Mouse (Mus musculus): Measurements from ENCODE around the gene Fcrla. TPM values are rescaled to one million over a fixed set of nuclear protein-coding genes. Genes with fewer than 3 reads are reported as not detected.

The Fcrla gene
- polyA plus RNA-seq, 1 experiment from 2014 or later, result 0.15 TPM

DNA sequence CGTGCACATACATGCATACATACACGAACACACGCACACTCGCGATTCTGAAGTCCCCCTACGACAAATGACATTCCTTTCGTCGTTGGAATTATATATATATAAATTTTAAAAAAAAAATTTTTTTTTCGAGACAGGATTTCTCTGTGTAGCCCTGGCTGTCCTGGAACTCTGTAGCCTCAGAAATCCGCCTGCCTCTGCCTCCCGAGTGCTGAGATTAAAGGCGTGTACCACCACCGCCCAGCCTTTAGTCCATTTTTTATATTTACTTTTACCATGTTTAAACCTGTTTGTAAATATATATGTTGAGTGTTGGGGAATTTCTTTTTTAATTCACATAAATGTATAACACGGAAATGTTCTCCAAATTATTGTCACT lies 58.5 kb downstream of the Fcrla start:
- WGBS, result 16% methylated on average over 14 of the region's 14 CpGs
- Histone ChIP-seq H3K36me3 (ENCODE audit: control insufficient read depth, insufficient read depth, low read length) (peaks cover 16% of the 10 kb centered on the region), H3K9ac (ENCODE audit: low read length) (peak overlapping the region; percentile 91), H3K27ac (replicated peaks in 1 of 2; ENCODE audit: control insufficient read depth in 1 of 2, insufficient read depth in 1 of 2, low read depth in 2 of 2, low read length in 2 of 2) (no peak overlapping the region), H3K9me3 (ENCODE audit: control insufficient read depth, low read length) (no peaks in the 10 kb centered on the region), H3K4me2 (ENCODE audit: low read length) (peak overlapping the region; percentile 93), H3K4me3 (ENCODE audit: control insufficient read depth in 1 of 2, insufficient read depth in 1 of 2, low read depth in 1 of 2, low read length in 2 of 2) (peak overlapping the region; percentile 55 to 89), H3K4me1 (ENCODE audit: control insufficient read depth in 2 of 2, insufficient read depth in 2 of 2, low read length in 2 of 2) (peaks cover 2 to 17% of the 10 kb centered on the region in 2 experiments; a peak in 3 of 4 replicates), H3K27me3 (ENCODE audit: control insufficient read depth, insufficient read depth, low read length) (no peaks in the 10 kb centered on the region)
- no peak for ATAC-seq (ENCODE audit: insufficient number of reproducible peaks, insufficient read depth, low FRiP score, low read depth)

DNA sequence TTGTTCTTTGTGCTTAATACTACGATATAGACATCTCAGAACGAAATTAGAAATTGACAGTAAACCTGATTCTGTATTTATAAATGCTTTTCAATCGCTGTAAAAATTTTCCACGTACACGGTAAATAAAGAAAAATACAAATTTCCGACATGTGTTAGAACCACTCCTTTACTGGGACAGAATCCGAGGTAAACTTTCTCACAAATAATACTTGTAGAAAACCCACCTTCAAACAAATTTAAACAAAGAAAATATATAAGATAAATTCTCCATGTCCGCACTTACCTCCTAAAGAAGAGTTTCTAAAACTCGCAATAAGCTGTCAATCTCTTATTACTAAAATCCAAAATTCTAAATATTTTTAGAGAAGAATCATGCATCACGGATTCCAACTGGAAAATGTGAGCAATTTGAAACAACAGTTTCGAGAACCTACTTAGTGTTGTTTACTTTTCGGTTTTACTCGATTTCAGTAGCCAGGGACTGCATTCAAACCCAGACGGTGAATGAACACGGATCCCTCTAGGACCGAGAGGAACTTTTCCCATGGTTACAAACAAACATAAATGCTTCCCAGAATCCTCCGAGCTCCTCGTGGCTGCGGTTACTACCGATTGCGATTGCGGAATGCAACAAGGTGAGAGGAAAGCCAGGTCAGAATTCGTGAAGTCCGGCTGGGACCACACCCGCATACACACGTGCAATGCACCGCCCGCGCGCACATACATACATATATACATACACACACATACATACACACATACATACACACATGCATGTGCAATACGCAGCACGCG lies 59.1 kb downstream of the Fcrla start:
- H3K4me2 ChIP-seq (ENCODE audit: low read length), result peak overlapping the region; percentile 93
- peak overlapping the region; percentile 89 to 97 for H3K4me3 ChIP-seq (ENCODE audit: control insufficient read depth in 1 of 2, insufficient read depth in 1 of 2, low read depth in 1 of 2, low read length in 2 of 2)
- no peaks in the 10 kb centered on the region for H3K27me3 ChIP-seq (ENCODE audit: control insufficient read depth, insufficient read depth, low read length)
- WGBS, result under 1% methylated on average over 33 of the region's 33 CpGs
- ATAC-seq (ENCODE audit: insufficient number of reproducible peaks, insufficient read depth, low FRiP score, low read depth), result peak; percentile 62; the same call in 1 of the 2 replicates
- peaks cover 11% of the 10 kb centered on the region for H3K36me3 ChIP-seq (ENCODE audit: control insufficient read depth, insufficient read depth, low read length)
- H3K9ac ChIP-seq (ENCODE audit: low read length), result peak overlapping the region; percentile 91
- peaks cover 2 to 17% of the 10 kb centered on the region in 2 experiments; a peak in 3 of 4 replicates for H3K4me1 ChIP-seq (ENCODE audit: control insufficient read depth in 2 of 2, insufficient read depth in 2 of 2, low read length in 2 of 2)
- peak overlapping the region in 1 of 2 experiments; percentile 86; a peak in 2 of 4 replicates for H3K27ac ChIP-seq (replicated peaks in 1 of 2; ENCODE audit: control insufficient read depth in 1 of 2, insufficient read depth in 1 of 2, low read depth in 2 of 2, low read length in 2 of 2)
- no peaks in the 10 kb centered on the region for H3K9me3 ChIP-seq (ENCODE audit: control insufficient read depth, low read length)

DNA sequence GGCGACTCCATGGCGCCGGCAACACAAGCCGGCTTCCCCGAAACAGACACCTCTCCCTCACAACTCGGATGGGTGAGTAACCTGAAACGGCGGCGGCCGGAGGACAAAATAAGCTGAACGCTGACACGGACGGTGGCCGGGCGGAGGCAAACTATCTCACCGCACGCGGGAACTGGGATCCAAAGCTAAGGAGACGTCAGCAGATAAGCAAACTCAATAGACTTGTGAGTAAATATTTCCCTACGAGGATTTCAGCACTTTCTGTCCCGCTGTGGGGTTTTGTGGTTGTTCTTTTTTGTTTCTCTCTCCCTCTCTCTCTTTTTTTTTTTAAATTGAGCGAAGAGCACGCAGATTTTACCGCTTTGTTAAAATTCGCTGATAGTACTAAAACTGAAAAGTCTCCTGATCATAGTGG lies 59.7 kb downstream of the Fcrla start, which contains the start of gene Atf6:
Gene Atf6 (minus strand): TSS at position 81 of the 415 bp plus-strand sequence.
- peak; percentile 66; the same call in 1 of the 2 replicates for ATAC-seq (ENCODE audit: insufficient number of reproducible peaks, insufficient read depth, low FRiP score, low read depth)
- peaks cover 8% of the 10 kb centered on the region; the same call in 1 of the 2 replicates for H3K36me3 ChIP-seq (ENCODE audit: control insufficient read depth, insufficient read depth, low read length)
- H3K9ac ChIP-seq (ENCODE audit: low read length), result peak within 1 kb of the TSS; percentile 91
- H3K27me3 ChIP-seq (ENCODE audit: control insufficient read depth, insufficient read depth, low read length), result no peaks in the 10 kb centered on the region
- H3K9me3 ChIP-seq (ENCODE audit: control insufficient read depth, low read length), result no peaks in the 10 kb centered on the region
- peak within 1 kb of the TSS; percentile 89 to 97 for H3K4me3 ChIP-seq (ENCODE audit: control insufficient read depth in 1 of 2, insufficient read depth in 1 of 2, low read depth in 1 of 2, low read length in 2 of 2)
- peaks cover 2 to 18% of the 10 kb centered on the region in 2 experiments; a peak in 3 of 4 replicates for H3K4me1 ChIP-seq (ENCODE audit: control insufficient read depth in 2 of 2, insufficient read depth in 2 of 2, low read length in 2 of 2)
- H3K4me2 ChIP-seq (ENCODE audit: low read length), result peak within 1 kb of the TSS; percentile 93
- WGBS, result under 1% methylated on average over 25 of the region's 25 CpGs
- H3K27ac ChIP-seq (replicated peaks in 1 of 2; ENCODE audit: control insufficient read depth in 1 of 2, insufficient read depth in 1 of 2, low read depth in 2 of 2, low read length in 2 of 2), result peak within 1 kb of the TSS; percentile 81 to 86

Other genes with a start within 250 kb of the Fcrla start
- gene Atf6, start 59.8 kb downstream of the Fcrla start, polyA plus RNA-seq (2014; fragmentation: Nextera tagmentation; extraction: Ambion mirVana), result 14.4 and 16.0 TPM in 2 replicates
- not detected in 2 replicates for gene Gm26620, start 42.5 kb downstream of the Fcrla start, polyA plus RNA-seq (2014; fragmentation: Nextera tagmentation; extraction: Ambion mirVana)
- 23.0 and 27.5 TPM in 2 replicates for gene Dusp12, start 42.0 kb downstream of the Fcrla start, polyA plus RNA-seq (2014; fragmentation: Nextera tagmentation; extraction: Ambion mirVana)
- gene Fcrlb, start 14.6 kb downstream of the Fcrla start, polyA plus RNA-seq (2014; fragmentation: Nextera tagmentation; extraction: Ambion mirVana), result 0.15 TPM in 1 of 2 replicates, not detected in the other
- 0.82 and 1.1 TPM in 2 replicates for gene Fcgr2b, start 49.0 kb upstream of the Fcrla start, polyA plus RNA-seq (2014; fragmentation: Nextera tagmentation; extraction: Ambion mirVana)
- 1.0 and 1.5 TPM in 2 replicates for gene Fcgr4, start 91.3 kb upstream of the Fcrla start, polyA plus RNA-seq (2014; fragmentation: Nextera tagmentation; extraction: Ambion mirVana)
- gene Fcgr3, start 137.4 kb upstream of the Fcrla start, polyA plus RNA-seq (2014; fragmentation: Nextera tagmentation; extraction: Ambion mirVana), result 9.7 and 9.8 TPM in 2 replicates
- 3.0 and 4.7 TPM in 2 replicates for gene Cfap126, start 186.3 kb upstream of the Fcrla start, polyA plus RNA-seq (2014; fragmentation: Nextera tagmentation; extraction: Ambion mirVana)
- 622 and 642 TPM in 2 replicates for gene Sdhc, start 223.0 kb upstream of the Fcrla start, polyA plus RNA-seq (2014; fragmentation: Nextera tagmentation; extraction: Ambion mirVana)
- gene Mpz, start 223.1 kb upstream of the Fcrla start, polyA plus RNA-seq (2014; fragmentation: Nextera tagmentation; extraction: Ambion mirVana), result not detected in 2 replicates